Mouse (Mus musculus) urinary bladder, postnatal 0 days (tissue): Measurements from ENCODE around the gene Sestd1. TPM values are rescaled to one million over a fixed set of nuclear protein-coding genes. Genes with fewer than 3 reads are reported as not detected.

ENCODE experiments used
- polyA plus RNA-seq: library from polyadenylated mRNA; unstranded; fragments of >200 nt; fragmentation: Nextera tagmentation; extraction: Ambion mirVana; gene quantifications from 2 replicates; pipeline ENCODE4 v1.2.1, GENCODE M21; 2015

Sestd1 gene
- 14.1 and 15.8 TPM in 2 replicates for polyA plus RNA-seq

DNA sequence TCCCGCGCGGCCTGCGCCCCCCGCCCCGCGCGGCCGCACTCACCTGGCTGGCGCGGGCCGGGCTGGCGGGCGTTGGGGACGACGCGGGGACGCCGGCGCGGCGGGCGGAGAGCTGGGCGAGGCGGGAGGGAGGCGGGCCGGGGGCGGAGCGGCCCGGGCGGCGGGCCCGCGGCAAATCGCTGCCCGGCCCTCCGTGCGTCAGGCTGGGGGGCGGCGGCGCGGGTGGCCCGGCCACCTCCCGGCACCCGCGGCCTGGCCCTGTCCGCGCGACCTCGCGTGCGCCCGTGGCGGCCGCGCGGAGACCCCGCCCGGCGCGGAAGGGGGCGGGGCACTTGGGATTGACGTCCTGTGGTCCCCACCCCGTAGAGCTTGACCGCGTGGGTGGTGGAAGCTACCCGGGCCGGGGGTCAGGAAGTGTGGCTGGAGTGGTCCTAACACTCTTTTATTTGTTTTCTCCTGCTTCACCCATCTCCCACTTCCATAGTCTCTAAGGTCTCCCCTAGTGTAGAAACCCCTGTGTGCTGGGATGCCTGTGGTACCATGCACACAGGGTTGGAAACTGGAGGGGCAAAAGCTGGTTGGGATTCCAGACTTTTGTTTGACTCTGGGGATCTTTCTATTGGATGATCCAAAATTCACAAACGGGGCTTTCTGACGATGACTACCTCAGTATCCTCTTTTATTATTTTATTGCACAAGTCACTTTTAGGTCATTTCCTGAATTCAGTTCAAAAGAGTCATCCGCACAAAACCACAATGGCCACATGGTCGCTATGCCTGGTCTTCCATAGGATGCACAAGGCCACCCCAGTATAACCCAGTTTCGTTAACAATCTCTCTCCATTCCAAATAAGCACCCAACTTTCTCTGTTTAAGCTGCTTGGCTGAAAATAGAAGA, at the start of gene Sestd1:
TSS of gene Sestd1 (minus strand) at position 81 of the 898 bp plus-strand sequence.

DNA sequence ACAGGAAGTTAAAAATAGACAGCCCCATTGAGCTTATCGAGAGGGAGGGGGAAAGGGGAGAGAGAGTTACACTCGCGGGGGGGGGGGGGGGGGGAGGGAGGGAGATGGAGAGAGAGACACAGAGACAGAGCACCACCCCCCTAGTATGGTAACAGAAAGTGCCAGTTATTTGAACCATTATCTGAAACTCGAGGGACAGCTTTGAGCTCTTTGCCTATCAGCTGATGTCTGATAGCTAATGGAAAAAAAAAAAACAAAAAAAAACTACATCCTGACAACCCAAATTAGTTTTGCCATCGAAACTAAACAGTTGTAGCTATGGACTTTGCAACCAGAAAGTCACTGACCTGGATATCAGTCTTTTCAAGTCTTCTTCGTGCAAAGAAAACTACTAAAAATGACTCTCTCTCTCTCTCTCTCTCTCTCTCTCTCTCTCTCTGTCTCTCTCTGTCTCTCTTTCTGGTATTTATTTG, 109.7 kb downstream of the Sestd1 start, which contains the start of gene Ccdc141:
TSS of gene Ccdc141 (minus strand) at position 4 of the 473 bp plus-strand sequence.

Other genes with a start within 250 kb of the Sestd1 start
- gene Ccdc141, start 110.0 kb downstream of the Sestd1 start, polyA plus RNA-seq: 7.7 and 7.8 TPM in 2 replicates